Mouse (Mus musculus) megakaryocyte, adult 5-6 weeks (primary cell): ENCODE measurements at regions not wholly inside any gene's neighbourhood (a gene's known extent, or its start where the extent isn't known, plus 50 kb on each side); places are given as distances from the start of the nearest gene placed in this dataset.

Source experiments
- ATAC-seq: 2 replicates; pipeline ENCODE4 v1.8.0; 2016; ENCODE audit warnings: mild to moderate bottlenecking, inconsistent platforms; ENCODE audit not compliant: poor library complexity, severe bottlenecking

DNA sequence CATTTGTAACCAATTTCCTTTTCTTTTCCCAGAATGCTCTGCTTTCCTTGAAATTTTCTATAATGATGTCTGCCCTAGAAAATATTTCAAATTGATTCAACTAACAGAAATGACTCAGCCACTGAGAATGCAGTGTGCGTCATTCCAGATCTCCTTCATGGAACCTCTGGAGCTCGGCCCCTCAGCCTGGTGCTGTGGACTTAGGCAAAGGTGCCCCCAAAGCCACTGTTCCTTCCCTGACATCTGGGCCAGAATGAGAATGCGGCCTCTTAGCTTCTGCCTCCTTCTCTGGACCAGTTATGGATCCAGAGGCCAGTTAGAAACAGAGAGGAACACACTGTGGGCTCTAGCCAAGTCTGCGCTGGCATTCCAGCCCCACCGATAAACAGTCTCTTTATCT, 148.3 kb upstream of the Id2 start:
- no peak for ATAC-seq

GRCm38 (mm10) chr12:25244666-25245065, 147.7 kb upstream of the Id2 start:
- no peak for ATAC-seq

- ATAC-seq = no peak
Measured at GRCm38 (mm10) chr12:25243901-25244300, 147.0 kb upstream of the Id2 start.

- ATAC-seq = peak; percentile 84
Measured at GRCm38 (mm10) chr12:25242369-25242768, 145.4 kb upstream of the Id2 start.

GRCm38 (mm10) chr12:25241675-25242074, 144.7 kb upstream of the Id2 start:
- no peak for ATAC-seq

- ATAC-seq = no peak
Measured at GRCm38 (mm10) chr12:25240796-25241195, 143.9 kb upstream of the Id2 start.

GRCm38 (mm10) chr12:25240142-25240541, 143.2 kb upstream of the Id2 start:
- ATAC-seq = peak; percentile 52

DNA sequence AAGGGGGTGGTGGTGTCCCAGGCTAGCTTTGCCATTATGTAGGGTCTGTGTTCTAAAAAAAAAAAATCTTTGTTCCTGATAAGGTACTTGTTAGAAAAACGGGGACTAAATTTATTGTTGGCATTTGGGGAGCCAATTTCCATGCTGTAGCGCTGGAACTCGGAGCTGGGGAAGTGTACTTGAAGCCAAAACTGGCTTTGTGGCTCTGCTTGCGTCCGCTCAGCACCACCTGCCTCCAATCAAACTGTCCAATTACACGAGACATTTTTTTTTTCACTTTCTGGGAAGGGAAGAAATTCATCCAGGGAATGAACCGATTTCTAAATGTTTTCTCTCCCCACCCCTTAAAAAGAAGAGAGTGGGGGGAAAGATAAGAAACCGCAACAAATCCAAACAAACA, 138.1 kb upstream of the Id2 start:
- ATAC-seq = no peak

DNA sequence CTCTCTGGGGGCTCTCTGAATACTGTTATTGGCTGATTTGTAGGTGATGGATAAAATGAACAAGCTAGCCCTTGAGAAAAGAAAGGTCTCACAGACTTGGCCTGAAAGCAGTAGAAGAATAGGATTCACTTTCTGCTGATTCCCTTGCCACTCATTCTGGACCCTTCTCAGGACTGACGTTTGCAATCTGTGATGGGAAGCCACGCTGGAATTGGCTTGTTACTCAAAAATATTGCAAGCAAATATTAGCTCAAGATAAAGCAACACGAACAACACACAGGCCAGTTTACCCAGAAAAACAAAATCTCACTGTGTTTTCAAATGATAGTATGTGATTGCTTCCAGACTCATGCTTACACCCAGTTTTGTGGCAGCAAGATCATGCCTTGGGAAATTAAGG, 137.7 kb upstream of the Id2 start:
- ATAC-seq = no peak

DNA sequence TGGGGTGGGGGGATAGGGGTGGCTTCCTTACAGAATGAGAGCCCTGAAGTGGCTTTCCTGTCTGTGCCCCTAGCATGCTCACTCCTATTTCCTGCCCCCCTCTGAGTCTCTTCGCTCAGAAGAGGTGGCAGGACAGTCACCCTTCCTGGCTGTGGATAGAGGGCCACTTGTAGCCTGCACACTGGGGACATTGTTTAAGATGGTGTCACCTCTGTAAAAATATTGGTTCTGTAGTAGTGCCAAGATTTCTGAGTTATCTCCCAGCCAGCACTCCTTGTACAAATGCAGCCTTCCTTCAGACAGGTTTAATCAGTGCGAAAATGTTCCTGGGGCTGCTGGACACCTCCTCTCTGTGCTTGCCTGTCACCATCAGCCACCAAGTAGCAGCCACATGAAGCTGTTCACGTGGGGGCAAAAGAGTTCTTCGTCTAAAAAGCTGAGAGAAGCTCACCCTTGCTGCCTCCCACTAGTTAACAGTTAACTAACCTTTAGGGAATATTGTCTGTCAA, 136.1 kb upstream of the Id2 start:
- ATAC-seq = no peak

DNA sequence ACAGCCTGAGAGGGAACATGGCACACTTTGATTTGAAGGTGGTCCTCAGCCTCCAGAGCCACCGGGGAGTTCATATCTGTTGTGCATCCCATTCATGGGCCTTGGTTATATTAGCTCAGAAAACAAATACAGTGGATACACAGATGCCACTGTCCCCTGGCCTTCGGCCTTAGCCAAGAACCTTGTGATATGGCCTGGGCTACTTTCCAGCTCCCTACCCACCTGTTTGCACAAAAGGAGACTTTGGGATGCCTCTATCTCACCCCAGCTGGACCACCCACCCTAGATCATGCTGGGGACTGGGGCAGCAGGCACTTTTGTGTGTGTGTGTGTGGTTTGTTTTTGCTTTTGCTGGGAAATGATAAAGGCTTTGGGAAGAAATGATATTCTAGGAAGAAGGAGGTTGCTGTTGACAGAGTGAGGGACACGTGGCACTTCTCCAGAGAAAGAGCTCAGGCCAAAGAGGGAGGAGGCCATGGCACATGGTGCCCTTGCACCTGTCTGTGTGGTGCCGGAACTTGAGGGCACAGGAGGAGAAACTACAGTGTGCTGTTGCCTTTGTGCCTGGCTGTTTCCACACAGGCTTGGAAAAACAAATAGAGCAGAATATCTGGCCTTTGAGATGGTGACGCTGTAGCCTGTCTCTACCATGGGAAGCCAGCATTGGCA, 135.6 kb upstream of the Id2 start:
- ATAC-seq = no peak

- peak; percentile 73 for ATAC-seq
Measured at GRCm38 (mm10) chr12:25228708-25229107, 131.8 kb upstream of the Id2 start.

GRCm38 (mm10) chr12:25227736-25228135, 130.8 kb upstream of the Id2 start:
- ATAC-seq = no peak

- ATAC-seq = no peak
Measured at GRCm38 (mm10) chr12:25224644-25225043, 127.7 kb upstream of the Id2 start.

GRCm38 (mm10) chr12:25224201-25224600, 127.3 kb upstream of the Id2 start:
- no peak for ATAC-seq

GRCm38 (mm10) chr12:25223539-25223938, 126.6 kb upstream of the Id2 start:
- ATAC-seq = peak; percentile 72

DNA sequence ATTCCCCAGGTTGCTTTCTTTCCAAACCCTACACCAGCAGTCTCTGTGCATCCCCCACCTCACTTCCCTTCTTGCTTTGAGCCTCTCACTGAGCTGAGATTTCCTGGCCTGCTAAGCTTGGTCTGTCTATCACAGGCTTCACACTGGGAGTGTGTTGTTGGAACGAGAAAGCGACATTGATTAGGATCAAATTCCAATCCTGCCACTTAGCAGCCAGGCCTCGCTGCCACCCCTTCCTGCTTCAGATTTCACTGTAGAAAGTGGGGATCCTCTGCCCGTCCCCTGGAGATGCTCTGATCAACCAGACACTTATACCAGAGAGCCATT, 123.8 kb upstream of the Id2 start:
- no peak for ATAC-seq

GRCm38 (mm10) chr12:25220096-25220779, 123.3 kb upstream of the Id2 start:
- no peak for ATAC-seq

GRCm38 (mm10) chr12:25219546-25219945, 122.6 kb upstream of the Id2 start:
- no peak for ATAC-seq

- peak; percentile 88 for ATAC-seq
Measured at GRCm38 (mm10) chr12:25216792-25217516, 120.0 kb upstream of the Id2 start.

DNA sequence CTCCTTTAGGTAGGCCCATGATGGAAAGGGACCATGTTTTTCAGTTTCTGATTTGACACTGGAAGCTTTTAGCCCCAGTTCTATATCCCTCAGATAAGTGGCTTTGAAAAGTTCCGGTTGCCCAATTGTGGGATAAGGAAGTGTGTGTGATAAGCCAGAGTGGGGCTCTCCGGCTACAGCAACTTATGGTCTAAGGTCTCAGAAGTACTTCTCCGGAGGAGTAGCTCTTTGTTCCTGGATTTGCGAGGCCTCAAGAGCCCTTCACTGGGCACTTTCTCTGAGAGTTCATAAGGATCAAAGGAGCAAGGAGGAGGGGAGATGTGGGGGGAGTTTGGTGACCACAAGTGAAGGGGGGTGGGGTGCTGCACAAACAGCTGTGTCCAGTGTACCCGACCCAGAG, 118.3 kb upstream of the Id2 start:
- no peak for ATAC-seq
